Mouse (Mus musculus): Measurements from ENCODE around the gene Btg3. TPM values are rescaled to one million over a fixed set of nuclear protein-coding genes. Genes with fewer than 3 reads are reported as not detected.

The Btg3 gene
- total and polyA plus RNA-seq, 2 experiments from 2014 or later, result 7.5 to 61.4 TPM

DNA sequence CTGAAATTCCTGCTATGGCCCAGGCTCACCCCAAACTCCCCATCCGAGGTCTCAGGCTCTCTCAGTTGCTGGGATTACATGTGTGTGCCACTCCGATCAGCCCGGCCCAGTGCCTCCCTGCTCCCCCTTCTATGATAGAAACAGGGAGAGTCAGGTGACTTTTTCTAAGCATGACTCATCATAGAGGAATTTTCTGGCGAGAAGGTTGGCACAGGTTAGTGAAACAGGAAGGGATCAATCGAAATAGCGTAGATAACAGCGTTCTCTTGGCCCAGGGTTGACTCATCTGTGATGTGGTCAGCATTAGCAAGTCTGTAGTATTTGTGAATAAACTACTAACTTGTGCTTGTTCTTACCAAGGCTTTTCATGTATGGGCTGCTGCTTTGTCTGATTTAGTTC lies 59.0 kb downstream of the Btg3 start:
- Histone ChIP-seq H3K27ac (ENCODE audit: low read depth) (peak overlapping the region; percentile 35; the same call in 1 of the 2 replicates), H3K9ac (replicated peaks; ENCODE audit: low read depth, low read length) (0 out of 2 replicates have a peak overlapping the region, but pooled peaks have one; percentile 21), H3K4me2 (ENCODE audit: low read depth, low read length) (peak overlapping the region; percentile 35; the same call in 1 of the 2 replicates), H3K27me3 (ENCODE audit: control insufficient read depth, insufficient read depth, low read length) (no peaks in the 10 kb centered on the region), H3K9me3 (replicated peaks; ENCODE audit: control insufficient read depth, low read length) (no peaks in the 10 kb centered on the region), H3K36me3 (replicated peaks; ENCODE audit: control insufficient read depth, insufficient read depth, low read length) (no peaks in the 10 kb centered on the region), H3K4me1 (ENCODE audit: control insufficient read depth, insufficient read depth) (peaks cover 29% of the 10 kb centered on the region), H3K4me3 (ENCODE audit: low read depth, low read length) (no peak overlapping the region)
- WGBS, result 7% methylated on average over 7 of the region's 7 CpGs
- DNase-seq (ENCODE audit: low spot score), result peak; percentile 67
- peak; percentile 63 for ATAC-seq (ENCODE audit: insufficient read depth, low read depth)
- TF ChIP-seq EP300 (IDR thresholded peaks at IDR 0.05; ENCODE audit: low read depth) (no peak), CTCF (IDR thresholded peaks at IDR 0.05; ENCODE audit: low read depth) (no peak)

GRCm38 (mm10) chr16:78316849-78317248 lies 60.1 kb downstream of the Btg3 start:
- peaks cover 28% of the 10 kb centered on the region for H3K4me1 ChIP-seq (ENCODE audit: control insufficient read depth, insufficient read depth)
- H3K27ac ChIP-seq (ENCODE audit: low read depth), result no peak overlapping the region
- WGBS, result 70% methylated on average over 9 of the region's 9 CpGs

DNA sequence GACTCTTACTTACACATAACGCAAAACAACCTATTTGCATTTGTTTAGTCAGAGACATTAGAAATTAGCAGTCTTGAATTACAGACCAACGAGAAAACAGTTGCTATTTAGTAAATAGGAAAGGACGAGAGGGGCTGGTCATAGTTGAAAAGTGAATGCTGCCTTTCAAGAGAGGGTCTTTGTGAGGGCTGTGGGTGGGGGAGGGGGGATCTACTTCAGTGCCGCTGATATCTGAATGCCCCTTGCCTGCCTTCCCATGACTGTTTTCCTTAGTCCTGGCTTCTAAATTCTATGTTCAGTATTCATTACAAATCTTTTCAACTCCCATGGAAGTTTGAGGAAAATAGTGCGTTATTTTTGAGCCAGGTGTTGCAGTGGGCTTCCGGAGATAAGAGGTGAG lies 63.0 kb downstream of the Btg3 start:
- no peak for TF ChIP-seq EP300 (IDR thresholded peaks at IDR 0.05; ENCODE audit: low read depth)
- TF ChIP-seq CTCF (IDR thresholded peaks at IDR 0.05; ENCODE audit: low read depth), result no peak
- H3K9ac ChIP-seq (replicated peaks; ENCODE audit: low read depth, low read length), result 0 out of 2 replicates have a peak overlapping the region, but pooled peaks have one; percentile 17
- H3K27ac ChIP-seq (ENCODE audit: low read depth), result peak overlapping the region; percentile 47
- DNase-seq (ENCODE audit: low spot score) (no peak), ATAC-seq (ENCODE audit: insufficient read depth, low read depth) (no peak)
- WGBS, result 42% methylated on average over 6 of the region's 6 CpGs
- peaks cover 24% of the 10 kb centered on the region for H3K4me1 ChIP-seq (ENCODE audit: control insufficient read depth, insufficient read depth)
- H3K9me3 ChIP-seq (replicated peaks; ENCODE audit: control insufficient read depth, low read length), result no peaks in the 10 kb centered on the region
- peak overlapping the region; percentile 43 for H3K4me2 ChIP-seq (ENCODE audit: low read depth, low read length)
- no peaks in the 10 kb centered on the region for H3K36me3 ChIP-seq (replicated peaks; ENCODE audit: control insufficient read depth, insufficient read depth, low read length)
- H3K4me3 ChIP-seq (ENCODE audit: low read depth, low read length), result 0 out of 2 replicates have a peak overlapping the region, but pooled peaks have one; percentile 3
- no peaks in the 10 kb centered on the region for H3K27me3 ChIP-seq (ENCODE audit: control insufficient read depth, insufficient read depth, low read length)

More at GRCm38 (mm10) chr16:78316849-78317248, 60.1 kb downstream of the Btg3 start:
- ATAC-seq (ENCODE audit: insufficient read depth, low read depth), result peak; percentile 61
- Histone ChIP-seq H3K36me3 (replicated peaks; ENCODE audit: control insufficient read depth, insufficient read depth, low read length) (no peaks in the 10 kb centered on the region), H3K27me3 (ENCODE audit: control insufficient read depth, insufficient read depth, low read length) (no peaks in the 10 kb centered on the region), H3K4me3 (ENCODE audit: low read depth, low read length) (no peak overlapping the region), H3K4me2 (ENCODE audit: low read depth, low read length) (no peak overlapping the region), H3K9me3 (replicated peaks; ENCODE audit: control insufficient read depth, low read length) (no peaks in the 10 kb centered on the region), H3K9ac (replicated peaks; ENCODE audit: low read depth, low read length) (no peak overlapping the region)
- peak; percentile 68 for DNase-seq (ENCODE audit: low spot score)
- TF ChIP-seq CTCF (IDR thresholded peaks at IDR 0.05; ENCODE audit: low read depth) (peak; percentile 89), EP300 (IDR thresholded peaks at IDR 0.05; ENCODE audit: low read depth) (no peak)

DNA sequence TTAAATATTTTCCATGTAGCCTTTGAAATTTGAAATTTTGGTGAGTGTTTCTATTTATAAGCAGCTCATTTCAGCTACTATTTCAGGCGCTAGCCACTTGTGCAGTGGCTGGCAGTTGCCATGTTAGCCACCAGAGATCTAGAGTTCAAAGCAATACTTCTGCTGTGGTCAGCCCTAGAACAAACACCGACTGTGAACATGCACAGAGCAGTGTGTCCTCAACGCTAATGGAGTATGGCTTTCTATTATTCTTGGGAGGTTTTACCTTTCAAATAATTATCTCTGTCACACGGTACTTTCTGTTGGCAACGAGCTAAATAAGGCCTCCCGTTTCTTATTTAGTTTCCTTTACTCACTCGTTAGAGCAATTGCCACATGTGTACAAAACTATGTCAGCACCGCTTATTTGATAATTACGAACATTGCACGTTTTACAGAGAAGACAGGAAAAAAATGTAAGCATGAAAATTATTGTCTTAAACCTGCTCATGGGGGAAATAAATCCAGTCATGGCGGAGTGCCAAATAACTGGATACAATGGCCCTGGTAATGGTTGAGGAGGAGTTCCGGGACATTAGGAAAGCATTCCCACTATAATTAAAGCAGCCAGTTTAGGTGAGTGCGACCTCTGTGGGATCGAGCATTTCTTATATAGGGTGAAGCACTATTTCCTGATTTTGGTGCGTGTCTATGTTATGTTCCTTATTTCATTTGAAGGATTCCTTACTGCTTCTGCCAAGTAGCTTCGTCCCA lies 63.7 kb downstream of the Btg3 start:
- Histone ChIP-seq H3K27ac (ENCODE audit: low read depth) (peak overlapping the region; percentile 47), H3K9ac (replicated peaks; ENCODE audit: low read depth, low read length) (0 out of 2 replicates have a peak overlapping the region, but pooled peaks have one; percentile 17), H3K4me1 (ENCODE audit: control insufficient read depth, insufficient read depth) (peaks cover 19% of the 10 kb centered on the region), H3K27me3 (ENCODE audit: control insufficient read depth, insufficient read depth, low read length) (no peaks in the 10 kb centered on the region), H3K36me3 (replicated peaks; ENCODE audit: control insufficient read depth, insufficient read depth, low read length) (no peaks in the 10 kb centered on the region), H3K4me2 (ENCODE audit: low read depth, low read length) (peak overlapping the region; percentile 43), H3K4me3 (ENCODE audit: low read depth, low read length) (0 out of 2 replicates have a peak overlapping the region, but pooled peaks have one; percentile 3), H3K9me3 (replicated peaks; ENCODE audit: control insufficient read depth, low read length) (no peaks in the 10 kb centered on the region)
- TF ChIP-seq EP300 (IDR thresholded peaks at IDR 0.05; ENCODE audit: low read depth) (no peak), CTCF (IDR thresholded peaks at IDR 0.05; ENCODE audit: low read depth) (no peak)
- whole genome bisulfite sequencing, result 36% methylated on average over 16 of the region's 16 CpGs
- DNase-seq (ENCODE audit: low spot score) (no peak), ATAC-seq (ENCODE audit: insufficient read depth, low read depth) (no peak)

GRCm38 (mm10) chr16:78309258-78309657 lies 67.7 kb downstream of the Btg3 start:
- Histone ChIP-seq H3K36me3 (replicated peaks; ENCODE audit: control insufficient read depth, insufficient read depth, low read length) (no peaks in the 10 kb centered on the region), H3K4me1 (ENCODE audit: control insufficient read depth, insufficient read depth) (peaks cover 24% of the 10 kb centered on the region), H3K9me3 (replicated peaks; ENCODE audit: control insufficient read depth, low read length) (no peaks in the 10 kb centered on the region), H3K27me3 (ENCODE audit: control insufficient read depth, insufficient read depth, low read length) (no peaks in the 10 kb centered on the region), H3K27ac (ENCODE audit: low read depth) (no peak overlapping the region), H3K4me2 (ENCODE audit: low read depth, low read length) (no peak overlapping the region), H3K9ac (replicated peaks; ENCODE audit: low read depth, low read length) (no peak overlapping the region), H3K4me3 (ENCODE audit: low read depth, low read length) (no peak overlapping the region)
- ATAC-seq (ENCODE audit: insufficient read depth, low read depth) (no peak), DNase-seq (ENCODE audit: low spot score) (no peak)
- TF ChIP-seq EP300 (IDR thresholded peaks at IDR 0.05; ENCODE audit: low read depth) (no peak), CTCF (IDR thresholded peaks at IDR 0.05; ENCODE audit: low read depth) (no peak)
- WGBS, result 54% methylated on average over 6 of the region's 6 CpGs

Measured in heart, postnatal 0 days (tissue).